Mouse (Mus musculus): ENCODE measurements at regions not wholly inside any gene's neighbourhood (a gene's known extent, or its start where the extent isn't known, plus 50 kb on each side); places are given as distances from the start of the nearest gene placed in this dataset.

DNA sequence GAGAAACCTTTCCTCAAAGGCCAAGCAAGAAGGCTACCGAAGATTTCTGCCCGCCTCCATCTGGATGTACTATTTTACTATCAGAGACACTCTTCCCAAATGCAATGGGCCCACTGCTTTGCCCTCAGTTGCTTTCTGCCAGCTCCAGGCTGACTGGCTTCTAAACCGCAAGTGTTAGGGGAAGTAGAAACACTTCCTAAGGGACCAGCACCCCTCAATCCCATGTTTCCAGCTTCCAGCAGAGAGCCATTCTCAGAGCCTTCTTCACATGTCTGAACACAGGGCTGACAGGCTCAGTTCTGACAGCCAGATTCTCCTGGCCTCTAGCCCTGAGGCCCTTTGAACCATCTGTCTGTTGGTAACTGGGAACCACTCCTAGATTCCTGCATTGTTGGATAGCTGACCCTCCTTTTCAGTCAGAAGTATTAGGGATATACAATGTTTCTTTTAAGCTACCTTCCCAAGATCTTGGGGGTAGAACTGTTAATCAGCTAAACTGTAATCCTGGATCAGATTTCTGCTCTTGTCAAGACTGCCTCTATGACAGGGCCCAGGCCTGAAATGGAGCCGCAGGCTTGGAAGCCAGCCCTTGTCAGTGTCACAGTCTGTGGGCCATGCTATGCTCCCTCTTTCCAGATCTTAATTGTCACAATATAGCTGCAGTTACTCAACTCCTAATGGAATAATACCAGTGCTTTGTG, 355.8 kb downstream of the 1700129C05Rik start:
- Histone ChIP-seq H3K4me3 (ENCODE audit: low read depth, low read length) (no peak overlapping the region), H3K4me2 (ENCODE audit: low read depth, low read length) (no peak overlapping the region), H3K9me3 (replicated peaks; ENCODE audit: control insufficient read depth, low read length) (no peaks in the 10 kb centered on the region), H3K9ac (replicated peaks; ENCODE audit: low read depth, low read length) (no peak overlapping the region), H3K36me3 (replicated peaks; ENCODE audit: control insufficient read depth, insufficient read depth, low read length) (no peaks in the 10 kb centered on the region), H3K4me1 (ENCODE audit: control insufficient read depth, insufficient read depth) (peaks cover 8% of the 10 kb centered on the region; the same call in 1 of the 2 replicates), H3K27me3 (ENCODE audit: control insufficient read depth, insufficient read depth, low read length) (no peaks in the 10 kb centered on the region), H3K27ac (ENCODE audit: low read depth) (no peak overlapping the region)
- no peak for DNase-seq (ENCODE audit: low spot score)
- 79% methylated on average over 4 of the region's 4 CpGs for WGBS
- no peak for ATAC-seq (ENCODE audit: insufficient read depth, low read depth)
- TF ChIP-seq EP300 (IDR thresholded peaks at IDR 0.05; ENCODE audit: low read depth) (no peak), CTCF (IDR thresholded peaks at IDR 0.05; ENCODE audit: low read depth) (no peak)

DNA sequence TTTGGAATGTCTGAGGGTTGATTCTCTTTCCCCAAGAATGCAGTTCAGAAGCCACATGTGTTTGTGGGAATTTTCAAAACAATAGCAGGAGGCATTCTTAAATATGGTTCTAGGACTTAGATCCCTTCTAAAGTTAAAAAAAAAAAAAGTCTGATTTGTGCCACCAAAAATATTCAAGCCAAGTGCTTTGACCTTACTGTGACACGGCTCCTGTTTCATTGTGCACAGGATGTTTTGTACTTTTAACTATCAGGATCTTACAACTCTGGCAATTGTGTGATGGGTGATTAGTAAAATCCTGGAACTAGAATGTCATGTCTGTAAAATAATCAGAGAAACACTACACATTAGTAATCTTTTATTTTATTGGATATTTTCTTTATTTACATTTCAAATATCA, 359.5 kb downstream of the 1700129C05Rik start:
- ATAC-seq (ENCODE audit: insufficient read depth, low read depth) (no peak), DNase-seq (ENCODE audit: low spot score) (no peak)
- Histone ChIP-seq H3K4me3 (ENCODE audit: low read depth, low read length) (no peak overlapping the region), H3K9me3 (replicated peaks; ENCODE audit: control insufficient read depth, low read length) (no peaks in the 10 kb centered on the region), H3K27me3 (ENCODE audit: control insufficient read depth, insufficient read depth, low read length) (no peaks in the 10 kb centered on the region), H3K4me2 (ENCODE audit: low read depth, low read length) (no peak overlapping the region), H3K9ac (replicated peaks; ENCODE audit: low read depth, low read length) (no peak overlapping the region), H3K36me3 (replicated peaks; ENCODE audit: control insufficient read depth, insufficient read depth, low read length) (no peaks in the 10 kb centered on the region), H3K4me1 (ENCODE audit: control insufficient read depth, insufficient read depth) (peaks cover 8% of the 10 kb centered on the region; the same call in 1 of the 2 replicates), H3K27ac (ENCODE audit: low read depth) (no peak overlapping the region)
- 26% methylated on average over 1 of the region's 1 CpGs for WGBS
- TF ChIP-seq EP300 (IDR thresholded peaks at IDR 0.05; ENCODE audit: low read depth), result no peak
- TF ChIP-seq CTCF (IDR thresholded peaks at IDR 0.05; ENCODE audit: low read depth), result no peak

DNA sequence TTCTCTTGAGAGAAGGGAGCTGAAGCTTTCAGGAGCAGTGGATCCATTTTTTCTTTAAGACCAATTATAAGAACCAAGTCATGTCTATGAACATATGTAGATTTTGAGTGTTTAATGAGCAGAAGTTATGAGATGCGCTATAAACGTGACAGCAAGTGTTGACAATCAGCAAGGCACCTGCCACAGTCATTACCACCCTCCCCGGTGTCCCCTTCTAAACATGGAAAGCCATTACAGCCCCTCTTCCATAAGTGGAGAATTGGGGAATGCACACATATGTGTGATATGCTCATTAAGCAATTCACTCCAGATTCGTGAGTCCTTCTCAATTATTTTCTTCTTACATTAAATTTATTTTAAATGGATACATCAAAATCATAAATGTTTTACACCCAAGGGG, 362.4 kb downstream of the 1700129C05Rik start:
- DNase-seq (ENCODE audit: low spot score) (no peak), ATAC-seq (ENCODE audit: insufficient read depth, low read depth) (no peak)
- Histone ChIP-seq H3K9me3 (replicated peaks; ENCODE audit: control insufficient read depth, low read length) (no peaks in the 10 kb centered on the region), H3K4me3 (ENCODE audit: low read depth, low read length) (no peak overlapping the region), H3K4me2 (ENCODE audit: low read depth, low read length) (no peak overlapping the region), H3K27ac (ENCODE audit: low read depth) (no peak overlapping the region), H3K36me3 (replicated peaks; ENCODE audit: control insufficient read depth, insufficient read depth, low read length) (no peaks in the 10 kb centered on the region), H3K27me3 (ENCODE audit: control insufficient read depth, insufficient read depth, low read length) (no peaks in the 10 kb centered on the region), H3K9ac (replicated peaks; ENCODE audit: low read depth, low read length) (no peak overlapping the region), H3K4me1 (ENCODE audit: control insufficient read depth, insufficient read depth) (peaks cover 8% of the 10 kb centered on the region; the same call in 1 of the 2 replicates)
- no peak for TF ChIP-seq EP300 (IDR thresholded peaks at IDR 0.05; ENCODE audit: low read depth)
- TF ChIP-seq CTCF (IDR thresholded peaks at IDR 0.05; ENCODE audit: low read depth), result no peak
- WGBS, result 84% methylated on average over 4 of the region's 4 CpGs

DNA sequence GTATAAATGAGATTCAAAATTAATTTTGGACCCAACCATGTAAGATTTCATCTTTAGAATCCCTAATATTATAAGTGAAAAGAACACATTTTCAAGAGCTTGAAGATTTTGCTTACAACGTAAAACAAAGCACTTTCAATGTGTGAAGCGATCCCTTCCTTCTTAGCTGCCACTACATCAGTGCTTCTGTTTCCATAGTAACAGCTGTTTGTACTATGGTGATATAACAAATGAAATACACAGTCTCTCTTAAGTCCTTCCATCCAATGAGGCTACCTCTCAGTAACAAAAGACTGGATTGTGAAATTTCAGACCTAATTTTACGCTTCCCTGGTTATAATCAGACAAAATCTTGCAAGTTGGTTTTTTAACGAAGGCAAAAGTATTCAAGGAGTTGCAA, 364.0 kb downstream of the 1700129C05Rik start:
- ATAC-seq (ENCODE audit: insufficient read depth, low read depth) (no peak), DNase-seq (ENCODE audit: low spot score) (no peak)
- 80% methylated on average over 4 of the region's 4 CpGs for WGBS
- peaks cover 8% of the 10 kb centered on the region; the same call in 1 of the 2 replicates for H3K4me1 ChIP-seq (ENCODE audit: control insufficient read depth, insufficient read depth)
- H3K9ac ChIP-seq (replicated peaks; ENCODE audit: low read depth, low read length), result no peak overlapping the region
- H3K36me3 ChIP-seq (replicated peaks; ENCODE audit: control insufficient read depth, insufficient read depth, low read length), result no peaks in the 10 kb centered on the region
- no peak overlapping the region for H3K4me2 ChIP-seq (ENCODE audit: low read depth, low read length)
- H3K27me3 ChIP-seq (ENCODE audit: control insufficient read depth, insufficient read depth, low read length), result no peaks in the 10 kb centered on the region
- TF ChIP-seq EP300 (IDR thresholded peaks at IDR 0.05; ENCODE audit: low read depth), result no peak
- TF ChIP-seq CTCF (IDR thresholded peaks at IDR 0.05; ENCODE audit: low read depth), result no peak
- H3K4me3 ChIP-seq (ENCODE audit: low read depth, low read length), result no peak overlapping the region
- H3K27ac ChIP-seq (ENCODE audit: low read depth), result no peak overlapping the region
- no peaks in the 10 kb centered on the region for H3K9me3 ChIP-seq (replicated peaks; ENCODE audit: control insufficient read depth, low read length)

DNA sequence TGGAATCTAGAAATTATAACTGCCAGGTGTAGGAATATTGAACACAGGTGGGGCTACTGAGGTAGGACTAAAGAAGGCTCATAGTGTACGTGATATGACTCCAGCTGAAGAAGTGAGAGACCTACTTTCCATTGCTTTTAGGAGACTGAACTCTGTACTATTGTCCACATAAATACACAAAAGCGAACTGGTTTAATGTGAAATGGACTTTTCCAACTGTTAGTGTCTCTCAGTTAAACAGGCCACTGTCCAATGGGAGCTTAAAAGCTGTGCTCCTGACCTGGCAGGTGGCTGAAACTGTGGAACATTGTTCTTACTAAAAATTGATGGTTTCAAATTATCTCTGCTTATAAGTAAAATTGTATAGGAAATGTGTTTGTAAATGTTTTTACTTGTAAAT, 381.4 kb downstream of the 1700129C05Rik start:
- no peaks in the 10 kb centered on the region for H3K36me3 ChIP-seq (replicated peaks; ENCODE audit: control insufficient read depth, insufficient read depth, low read length)
- TF ChIP-seq EP300 (IDR thresholded peaks at IDR 0.05; ENCODE audit: low read depth) (no peak), CTCF (IDR thresholded peaks at IDR 0.05; ENCODE audit: low read depth) (no peak)
- H3K4me3 ChIP-seq (ENCODE audit: low read depth, low read length), result no peak overlapping the region
- no peak overlapping the region for H3K4me2 ChIP-seq (ENCODE audit: low read depth, low read length)
- ATAC-seq (ENCODE audit: insufficient read depth, low read depth) (no peak), DNase-seq (ENCODE audit: low spot score) (no peak)
- no peaks in the 10 kb centered on the region for H3K9me3 ChIP-seq (replicated peaks; ENCODE audit: control insufficient read depth, low read length)
- no peaks in the 10 kb centered on the region for H3K27me3 ChIP-seq (ENCODE audit: control insufficient read depth, insufficient read depth, low read length)
- no peak overlapping the region for H3K9ac ChIP-seq (replicated peaks; ENCODE audit: low read depth, low read length)
- no peaks in the 10 kb centered on the region for H3K4me1 ChIP-seq (ENCODE audit: control insufficient read depth, insufficient read depth)
- no peak overlapping the region for H3K27ac ChIP-seq (ENCODE audit: low read depth)
- WGBS, result 86% methylated on average over 2 of the region's 2 CpGs

DNA sequence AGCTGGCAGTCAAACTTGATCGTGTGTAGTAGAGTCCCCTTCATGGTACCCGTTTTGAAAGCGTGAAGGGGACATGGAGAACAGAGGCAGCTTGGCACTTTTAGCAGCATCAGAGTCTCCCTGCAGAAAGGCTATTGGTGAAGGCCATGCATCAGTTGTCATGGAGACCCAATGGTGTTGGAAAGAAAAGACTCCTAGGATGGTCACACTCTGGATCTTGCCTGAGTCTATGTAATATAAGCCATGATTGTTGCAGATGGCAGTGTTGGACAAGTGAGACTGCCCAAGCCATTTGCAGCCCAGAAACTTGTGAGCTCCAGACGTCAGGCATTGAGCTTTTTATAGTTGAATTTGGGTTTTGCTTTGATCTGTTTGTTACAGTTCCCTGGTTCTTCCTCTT, 382.9 kb downstream of the 1700129C05Rik start:
- Histone ChIP-seq H3K9me3 (replicated peaks; ENCODE audit: control insufficient read depth, low read length) (no peaks in the 10 kb centered on the region), H3K4me2 (ENCODE audit: low read depth, low read length) (no peak overlapping the region), H3K9ac (replicated peaks; ENCODE audit: low read depth, low read length) (no peak overlapping the region), H3K27me3 (ENCODE audit: control insufficient read depth, insufficient read depth, low read length) (no peaks in the 10 kb centered on the region), H3K27ac (ENCODE audit: low read depth) (no peak overlapping the region), H3K36me3 (replicated peaks; ENCODE audit: control insufficient read depth, insufficient read depth, low read length) (no peaks in the 10 kb centered on the region), H3K4me1 (ENCODE audit: control insufficient read depth, insufficient read depth) (no peaks in the 10 kb centered on the region), H3K4me3 (ENCODE audit: low read depth, low read length) (no peak overlapping the region)
- WGBS, result 84% methylated on average over 4 of the region's 4 CpGs
- ATAC-seq (ENCODE audit: insufficient read depth, low read depth) (no peak), DNase-seq (ENCODE audit: low spot score) (no peak)
- no peak for TF ChIP-seq EP300 (IDR thresholded peaks at IDR 0.05; ENCODE audit: low read depth)
- no peak for TF ChIP-seq CTCF (IDR thresholded peaks at IDR 0.05; ENCODE audit: low read depth)

Measured in heart, postnatal 0 days (tissue).